Mouse (Mus musculus) cortical plate, adult 2 months (tissue): ENCODE data around the gene Mapkbp1.

Experiments used
- CTCF ChIP-seq: fragments of 200-500 bp; IDR thresholded peaks from 2 replicates; pipeline ENCODE4 v1.5.1; 2011; ENCODE audit warnings: mild to moderate bottlenecking, control low read depth, low read length; ENCODE audit not compliant: insufficient read depth; ENCODE audit errors: extremely low read depth
- POLR2A ChIP-seq: fragments of 200-500 bp; IDR thresholded peaks from 2 replicates; pipeline ENCODE4 v1.6.1; 2011; ENCODE audit warnings: mild to moderate bottlenecking, low read length, control low read depth; ENCODE audit not compliant: insufficient read depth; ENCODE audit errors: extremely low read depth

- TF ChIP-seq CTCF (no peak), POLR2A (no peak)
Observed at GRCm38 (mm10) chr2:120044676-120045075, 72.2 kb downstream of the Mapkbp1 start.
